Mouse (Mus musculus): ENCODE results near the gene Pcf11. TPM values are rescaled to one million over a fixed set of nuclear protein-coding genes. Genes with fewer than 3 reads are reported as not detected.

The Pcf11 gene
- polyA plus RNA-seq, 1 experiment from 2014 or later, result 27.3 TPM

DNA sequence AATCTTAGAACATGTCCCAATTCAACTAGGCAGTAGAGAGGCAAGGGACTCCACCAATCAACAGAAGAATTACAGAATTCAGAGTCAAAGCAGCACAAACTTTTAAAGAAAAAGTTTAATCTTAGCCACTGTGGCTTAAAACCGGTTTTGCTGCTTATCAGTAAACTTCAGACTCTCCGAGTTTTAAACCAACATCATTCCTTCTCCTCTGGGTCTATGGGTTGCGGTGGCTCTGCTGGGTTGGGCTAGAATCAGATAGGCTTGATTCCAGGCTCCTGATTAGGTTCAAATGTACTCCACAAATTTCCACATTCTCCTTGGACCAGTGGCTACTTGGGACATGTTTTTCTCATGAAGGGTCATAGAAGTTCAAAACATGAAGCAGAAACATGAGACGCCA is 7.6 kb upstream of the Pcf11 start:
- no peak overlapping the region for H3K9ac ChIP-seq
- no peak for ATAC-seq (ENCODE audit: low FRiP score, low read depth)
- H3K4me2 ChIP-seq (replicated peaks), result no peak overlapping the region
- no peak overlapping the region for H3K27ac ChIP-seq
- H3K27me3 ChIP-seq (replicated peaks), result no peaks in the 10 kb centered on the region
- H3K4me3 ChIP-seq, result no peak overlapping the region
- no peaks in the 10 kb centered on the region for H3K36me3 ChIP-seq
- 83% methylated on average over 4 of the region's 4 CpGs for WGBS
- no peaks in the 10 kb centered on the region for H3K4me1 ChIP-seq
- H3K9me3 ChIP-seq, result no peaks in the 10 kb centered on the region

DNA sequence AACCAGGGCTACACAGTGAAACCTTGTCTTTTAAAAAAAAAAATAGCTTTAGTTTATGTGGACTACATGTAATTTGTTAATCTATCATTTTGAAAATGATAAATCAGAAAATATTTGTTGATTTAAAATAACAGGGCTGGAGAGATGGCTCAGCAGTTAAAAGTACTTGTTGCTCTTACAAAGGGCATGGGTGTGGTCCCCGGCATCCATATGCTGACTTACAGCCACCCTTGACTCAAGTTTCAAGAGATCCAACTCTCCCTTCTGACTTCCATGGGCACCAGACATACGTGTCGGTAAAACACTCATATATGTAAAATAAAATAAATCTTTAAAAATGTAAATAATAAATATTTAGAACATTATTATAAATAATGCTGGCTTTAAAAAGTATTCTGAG is 5.4 kb upstream of the Pcf11 start:
- Histone ChIP-seq H3K9ac (no peak overlapping the region), H3K4me1 (no peaks in the 10 kb centered on the region; the same call in 1 of the 2 replicates), H3K9me3 (no peaks in the 10 kb centered on the region), H3K36me3 (no peaks in the 10 kb centered on the region), H3K27ac (no peak overlapping the region), H3K4me3 (no peak overlapping the region), H3K27me3 (replicated peaks) (no peaks in the 10 kb centered on the region), H3K4me2 (replicated peaks) (no peak overlapping the region)
- no peak for ATAC-seq (ENCODE audit: low FRiP score, low read depth)
- WGBS, result 88% methylated on average over 3 of the region's 3 CpGs

DNA sequence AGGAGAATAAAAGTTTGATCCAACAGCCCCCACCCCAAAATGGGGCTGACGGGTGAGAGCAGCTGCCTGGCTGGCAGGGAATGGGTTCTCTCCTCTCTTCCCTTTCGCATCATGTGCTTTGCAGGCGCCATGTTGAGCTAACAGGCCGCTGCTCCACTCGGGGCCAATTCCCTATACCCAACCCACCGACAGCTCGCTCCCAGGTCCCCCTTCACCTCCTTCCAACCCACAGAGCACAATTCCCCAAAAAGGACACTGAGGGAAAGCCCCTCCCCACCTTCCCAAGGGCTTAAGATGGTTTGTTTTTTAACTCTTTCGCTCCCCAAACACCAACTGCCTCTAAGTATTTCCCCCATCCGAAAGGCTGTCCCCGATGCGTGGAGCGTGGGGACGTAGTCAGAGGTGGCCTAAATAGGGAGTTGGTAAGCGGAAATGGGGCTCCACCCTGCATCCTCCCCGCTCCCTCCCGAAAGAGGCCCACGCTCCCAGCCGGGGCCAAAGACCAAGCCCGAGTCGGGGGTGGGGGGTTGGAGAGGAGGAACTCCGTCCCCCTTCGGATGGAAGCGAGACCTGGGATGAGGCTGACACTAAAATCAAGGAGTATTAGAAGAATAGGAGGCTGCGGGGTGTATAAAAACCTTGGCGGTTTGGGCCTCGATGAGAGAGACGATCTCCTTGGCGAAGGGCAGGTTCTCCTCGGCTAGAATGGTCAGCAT is 785 bp downstream of the Pcf11 start:
- peaks cover 14% of the 10 kb centered on the region for H3K4me1 ChIP-seq
- WGBS, result under 1% methylated on average over 29 of the region's 29 CpGs
- peak; percentile 13 for ATAC-seq (ENCODE audit: low FRiP score, low read depth)
- H3K4me3 ChIP-seq, result peak overlapping the region; percentile 84
- 0 out of 2 replicates have a peak, but pooled peaks cover 6% of the 10 kb centered on the region for H3K36me3 ChIP-seq
- peak overlapping the region; percentile 90 for H3K9ac ChIP-seq
- no peaks in the 10 kb centered on the region for H3K27me3 ChIP-seq (replicated peaks)
- peak overlapping the region; percentile 91 for H3K27ac ChIP-seq
- peak overlapping the region; percentile 83 for H3K4me2 ChIP-seq (replicated peaks)
- no peaks in the 10 kb centered on the region for H3K9me3 ChIP-seq

DNA sequence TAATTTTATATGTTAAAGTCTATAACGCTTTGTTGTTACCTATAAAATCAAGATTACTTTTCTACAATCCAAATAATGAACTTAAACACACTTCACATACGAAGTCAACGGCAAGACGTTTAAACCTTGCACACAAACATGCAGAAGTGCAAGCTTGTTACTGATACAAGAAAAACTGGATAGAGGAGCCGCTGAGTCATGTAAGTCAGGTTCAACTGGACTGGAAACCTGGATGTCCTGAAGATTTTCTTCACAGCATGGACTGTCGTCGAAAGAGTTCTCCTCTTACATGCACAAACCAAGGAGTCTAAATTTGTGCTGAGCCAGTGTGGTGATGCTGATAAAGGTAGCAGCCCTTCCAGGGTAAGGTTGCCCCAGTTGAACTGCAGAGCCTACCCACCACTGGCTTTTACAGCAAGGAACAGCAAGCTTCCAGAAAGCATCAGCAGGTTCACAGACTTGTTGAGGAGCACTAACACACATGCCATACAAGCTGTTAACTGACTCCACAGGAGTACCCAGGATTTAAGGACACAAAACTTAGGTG is 3.4 kb downstream of the Pcf11 start:
- H3K4me3 ChIP-seq, result no peak overlapping the region
- 92% methylated on average over 7 of the region's 7 CpGs for WGBS
- no peak overlapping the region for H3K9ac ChIP-seq
- H3K4me1 ChIP-seq, result peaks cover 14% of the 10 kb centered on the region
- ATAC-seq (ENCODE audit: low FRiP score, low read depth), result no peak
- no peaks in the 10 kb centered on the region for H3K9me3 ChIP-seq
- H3K27me3 ChIP-seq (replicated peaks), result no peaks in the 10 kb centered on the region
- peaks cover 16% of the 10 kb centered on the region for H3K36me3 ChIP-seq
- H3K27ac ChIP-seq, result no peak overlapping the region
- peak overlapping the region; percentile 83 for H3K4me2 ChIP-seq (replicated peaks)

DNA sequence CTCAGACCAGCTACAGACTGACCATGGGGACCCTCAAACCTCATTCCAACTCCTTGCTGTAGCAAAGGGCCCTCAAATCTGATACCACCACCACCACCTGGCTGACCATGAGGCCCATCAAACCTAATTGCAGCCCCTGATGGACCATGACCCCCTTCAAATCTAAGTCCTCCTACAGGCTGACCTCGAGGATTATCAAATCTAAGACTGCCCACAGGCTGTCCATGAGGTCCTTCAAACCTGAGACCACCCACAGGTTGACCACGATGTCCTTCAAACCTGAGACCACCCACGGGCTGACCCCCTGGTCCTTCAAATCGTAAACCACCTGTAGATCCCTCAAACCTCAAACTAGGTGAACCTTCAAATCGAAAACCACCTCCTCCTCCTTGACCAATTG is 11.7 kb downstream of the Pcf11 start:
- Histone ChIP-seq H3K9ac (no peak overlapping the region), H3K9me3 (no peaks in the 10 kb centered on the region), H3K36me3 (peaks cover 57% of the 10 kb centered on the region), H3K27me3 (replicated peaks) (no peaks in the 10 kb centered on the region), H3K27ac (no peak overlapping the region), H3K4me1 (no peaks in the 10 kb centered on the region), H3K4me2 (replicated peaks) (no peak overlapping the region), H3K4me3 (no peak overlapping the region)
- 93% methylated on average over 5 of the region's 5 CpGs for WGBS
- ATAC-seq (ENCODE audit: low FRiP score, low read depth), result no peak

DNA sequence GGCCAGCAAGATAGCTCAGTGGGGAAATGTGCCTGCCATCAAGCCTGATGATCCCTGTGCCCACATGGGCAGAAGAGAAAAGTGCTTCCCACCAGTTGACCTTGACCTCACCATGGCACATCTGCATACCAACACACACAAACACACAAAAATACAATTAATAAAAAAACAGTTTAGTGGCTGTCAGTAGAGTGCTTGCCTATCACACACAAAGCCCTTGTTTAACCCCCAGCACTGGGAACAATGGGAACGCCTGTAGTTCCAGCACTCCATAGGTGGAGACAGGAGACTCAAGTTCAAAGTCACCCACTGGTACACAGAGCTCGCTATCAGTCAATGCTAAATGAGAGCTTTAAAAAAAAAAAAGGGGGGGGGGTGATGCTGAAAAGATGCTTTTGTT is 13.3 kb downstream of the Pcf11 start:
- ATAC-seq (ENCODE audit: low FRiP score, low read depth), result no peak
- H3K36me3 ChIP-seq, result peaks cover 49% of the 10 kb centered on the region

DNA sequence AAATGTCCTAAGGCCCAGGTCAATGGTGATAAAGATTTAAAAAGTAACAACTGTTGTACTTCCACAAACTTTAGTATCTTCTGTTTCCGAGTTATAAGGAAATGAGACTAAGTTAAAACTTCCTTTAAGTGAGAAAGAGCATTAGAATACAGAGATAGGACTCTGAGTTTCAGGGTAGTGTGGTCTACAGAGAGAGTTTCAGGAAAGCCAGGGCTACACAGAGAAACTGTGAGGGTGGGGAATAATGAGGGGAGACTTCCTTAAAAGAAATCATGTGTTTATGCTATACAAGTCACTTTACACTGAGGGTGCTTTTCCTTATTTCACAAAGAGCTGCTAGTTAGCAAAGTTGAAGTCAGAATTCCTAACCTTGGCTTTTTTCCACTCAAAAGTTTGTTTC is 16.4 kb downstream of the Pcf11 start:
- Histone ChIP-seq H3K27ac (no peak overlapping the region), H3K9ac (no peak overlapping the region), H3K4me1 (no peaks in the 10 kb centered on the region), H3K27me3 (replicated peaks) (no peaks in the 10 kb centered on the region), H3K9me3 (no peaks in the 10 kb centered on the region), H3K36me3 (peaks cover 27% of the 10 kb centered on the region), H3K4me2 (replicated peaks) (no peak overlapping the region), H3K4me3 (no peak overlapping the region)
- ATAC-seq (ENCODE audit: low FRiP score, low read depth), result no peak
- 92% methylated on average over 1 of the region's 1 CpGs for WGBS

More for the DNA sequence above, 13.3 kb downstream of the Pcf11 start:
- no peak overlapping the region for H3K27ac ChIP-seq
- no peaks in the 10 kb centered on the region for H3K9me3 ChIP-seq
- no peaks in the 10 kb centered on the region for H3K4me1 ChIP-seq
- H3K9ac ChIP-seq, result no peak overlapping the region
- H3K4me3 ChIP-seq, result no peak overlapping the region
- H3K27me3 ChIP-seq (replicated peaks), result no peaks in the 10 kb centered on the region
- H3K4me2 ChIP-seq (replicated peaks), result no peak overlapping the region
- 84% methylated on average over 2 of the region's 2 CpGs for WGBS

DNA sequence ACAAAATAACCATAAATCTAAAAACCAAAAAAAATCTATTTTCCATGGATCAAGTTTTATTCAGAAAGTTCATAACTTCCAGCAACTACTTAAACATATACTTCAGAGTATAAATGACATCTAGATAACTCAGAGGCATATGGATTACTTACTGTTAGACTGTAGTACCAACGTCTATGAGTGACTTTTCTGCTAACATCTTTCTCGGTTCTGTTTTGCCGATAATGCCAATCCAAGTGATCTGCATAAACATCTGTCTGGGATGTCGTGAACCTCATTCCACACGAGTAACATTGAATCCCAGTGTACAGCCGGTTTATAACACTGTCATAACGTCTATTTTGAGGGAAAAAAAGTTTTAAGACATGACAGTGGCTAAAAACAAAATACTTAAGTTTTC is 21.9 kb downstream of the Pcf11 start:
- WGBS, result 90% methylated on average over 7 of the region's 7 CpGs
- Histone ChIP-seq H3K9ac (no peak overlapping the region), H3K4me1 (no peaks in the 10 kb centered on the region), H3K4me2 (replicated peaks) (no peak overlapping the region), H3K9me3 (no peaks in the 10 kb centered on the region), H3K36me3 (peaks cover 23% of the 10 kb centered on the region; the same call in 1 of the 2 replicates), H3K27me3 (replicated peaks) (no peaks in the 10 kb centered on the region), H3K27ac (no peak overlapping the region), H3K4me3 (no peak overlapping the region)
- ATAC-seq (ENCODE audit: low FRiP score, low read depth), result no peak

DNA sequence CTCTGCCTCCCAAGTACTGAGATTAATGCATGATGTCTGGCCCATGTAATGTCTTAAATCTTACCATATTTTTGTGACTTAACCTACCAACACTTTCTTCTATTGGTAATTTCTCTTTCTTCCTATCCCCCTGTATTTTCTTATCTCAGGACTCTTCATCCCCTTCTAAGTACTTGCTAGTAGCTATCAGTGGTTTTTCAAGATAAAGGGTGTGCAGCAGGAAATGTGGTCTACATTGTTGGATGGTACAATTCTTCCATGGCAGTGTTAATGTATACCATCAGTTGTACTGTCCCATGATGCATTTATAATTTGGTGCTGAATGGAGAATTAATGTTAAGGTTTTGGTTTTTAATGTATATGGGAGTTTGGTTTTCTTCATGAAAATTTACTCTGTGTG is 27.4 kb downstream of the Pcf11 start:
- Histone ChIP-seq H3K4me3 (no peak overlapping the region), H3K4me2 (replicated peaks) (no peak overlapping the region), H3K9ac (no peak overlapping the region), H3K9me3 (no peaks in the 10 kb centered on the region), H3K27ac (no peak overlapping the region), H3K4me1 (peaks cover 6% of the 10 kb centered on the region; the same call in 1 of the 2 replicates), H3K36me3 (peaks cover 26% of the 10 kb centered on the region; the same call in 1 of the 2 replicates), H3K27me3 (replicated peaks) (no peaks in the 10 kb centered on the region)
- no peak for ATAC-seq (ENCODE audit: low FRiP score, low read depth)

DNA sequence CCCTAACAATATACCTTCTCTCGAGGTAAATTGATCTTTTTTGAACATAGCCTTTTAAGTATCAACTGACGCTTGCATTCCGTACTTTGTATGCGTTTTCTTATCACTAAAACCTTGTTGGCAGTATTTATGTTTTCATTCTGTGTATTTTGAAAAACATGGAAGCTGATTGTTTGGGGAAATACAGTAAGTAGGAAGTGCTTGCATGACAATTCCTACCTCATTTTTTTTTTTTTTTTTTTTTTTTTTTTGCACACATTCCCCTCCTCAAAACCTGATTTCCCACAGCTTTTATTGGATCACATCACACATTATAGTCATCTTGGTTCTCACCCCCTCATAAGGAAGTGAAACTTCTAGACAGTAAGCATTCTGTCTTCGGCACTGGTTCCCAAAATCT is 31.7 kb downstream of the Pcf11 start:
- Histone ChIP-seq H3K9ac (no peak overlapping the region), H3K27ac (no peak overlapping the region), H3K4me3 (no peak overlapping the region), H3K9me3 (no peaks in the 10 kb centered on the region), H3K36me3 (peaks cover 10% of the 10 kb centered on the region; the same call in 1 of the 2 replicates), H3K4me2 (replicated peaks) (peak overlapping the region; percentile 96), H3K27me3 (replicated peaks) (no peaks in the 10 kb centered on the region), H3K4me1 (peaks cover 13% of the 10 kb centered on the region)
- WGBS, result 93% methylated on average over 5 of the region's 5 CpGs
- ATAC-seq (ENCODE audit: low FRiP score, low read depth), result no peak

DNA sequence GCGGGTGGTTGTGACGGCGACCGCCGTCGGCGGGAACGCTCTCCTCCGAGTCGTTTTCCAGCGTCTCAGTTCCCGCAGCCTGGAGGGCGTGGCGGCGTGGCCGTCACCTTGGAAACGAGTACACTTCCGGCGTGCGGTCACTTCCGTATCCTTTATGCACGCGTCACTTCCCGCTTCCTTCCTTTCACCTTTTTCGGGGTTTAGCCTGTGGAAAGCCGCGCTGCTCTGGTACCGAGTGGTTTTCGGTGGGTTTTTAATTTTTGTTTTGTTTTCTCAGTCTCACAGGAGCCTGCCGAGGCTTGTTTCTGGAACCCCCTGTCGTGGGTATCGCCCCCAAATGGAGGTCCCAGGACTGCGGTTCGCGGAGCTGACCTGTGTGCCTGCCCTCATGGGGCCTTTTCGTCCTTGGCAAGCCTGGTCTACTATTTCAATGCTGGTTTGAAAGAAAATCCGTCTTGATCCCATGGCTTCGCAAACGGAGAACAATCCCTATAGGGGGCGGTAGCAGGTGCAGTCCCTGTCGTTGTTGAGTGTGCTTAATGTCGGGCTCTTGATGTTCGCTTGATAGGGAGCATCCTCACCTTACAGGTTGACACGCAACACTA is 32.6 kb downstream of the Pcf11 start, which contains the start of gene Ankrd42:
TSS of gene Ankrd42 (minus strand) at position 122 of the 605 bp plus-strand sequence.
- WGBS, result under 1% methylated on average over 44 of the region's 44 CpGs
- no peaks in the 10 kb centered on the region for H3K27me3 ChIP-seq (replicated peaks)
- peak within 1 kb of the TSS; percentile 77 for H3K4me3 ChIP-seq
- H3K4me2 ChIP-seq (replicated peaks), result peak within 1 kb of the TSS; percentile 96
- H3K27ac ChIP-seq, result peak within 1 kb of the TSS; percentile 47; the same call in 1 of the 2 replicates
- H3K9ac ChIP-seq, result peak within 1 kb of the TSS; percentile 79
- peaks cover 13% of the 10 kb centered on the region for H3K4me1 ChIP-seq
- H3K9me3 ChIP-seq, result no peaks in the 10 kb centered on the region
- peaks cover 8% of the 10 kb centered on the region; the same call in 1 of the 2 replicates for H3K36me3 ChIP-seq
- peak; percentile 99 for ATAC-seq (ENCODE audit: low FRiP score, low read depth)

DNA sequence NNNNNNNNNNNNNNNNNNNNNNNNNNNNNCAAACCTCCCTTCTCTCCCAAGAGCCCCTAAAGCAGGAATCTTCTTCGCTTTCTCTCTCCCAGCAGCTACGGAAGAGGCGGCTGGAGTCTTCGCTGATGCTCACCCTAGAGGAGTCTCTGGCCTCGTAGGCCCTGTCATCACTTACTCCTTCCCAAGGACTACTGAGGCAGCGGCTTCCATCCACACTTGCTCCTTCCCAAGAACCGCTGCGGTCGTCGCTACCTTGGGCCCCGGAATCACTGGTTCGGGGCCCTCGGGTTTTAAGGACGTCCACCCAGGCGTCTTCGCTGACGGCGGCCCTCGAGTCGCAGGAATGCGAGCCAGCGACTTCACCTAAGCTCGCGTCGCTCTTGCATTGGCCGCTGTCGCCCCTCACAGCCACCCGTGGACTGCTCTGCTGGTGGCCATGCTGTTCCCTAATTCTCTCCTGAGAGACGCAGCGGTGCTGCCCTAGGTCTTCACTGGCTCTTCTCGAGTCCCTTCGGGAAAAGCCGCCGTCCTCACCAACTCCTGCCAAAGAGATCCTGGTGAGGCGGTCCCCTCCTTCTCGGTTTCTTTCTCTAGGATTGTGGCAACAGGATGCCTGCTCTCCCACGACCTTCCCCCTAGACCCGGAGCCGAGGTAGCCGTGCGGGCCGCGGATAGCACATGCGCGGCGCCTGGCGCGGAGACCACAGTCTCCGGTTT is 33.3 kb downstream of the Pcf11 start:
- Histone ChIP-seq H3K4me1 (peaks cover 13% of the 10 kb centered on the region), H3K9me3 (no peaks in the 10 kb centered on the region), H3K9ac (peak overlapping the region; percentile 69), H3K4me3 (peak overlapping the region; percentile 77), H3K4me2 (replicated peaks) (peak overlapping the region; percentile 96), H3K27ac (no peak overlapping the region), H3K27me3 (replicated peaks) (no peaks in the 10 kb centered on the region), H3K36me3 (peaks cover 8% of the 10 kb centered on the region; the same call in 1 of the 2 replicates)
- peak; percentile 75 for ATAC-seq (ENCODE audit: low FRiP score, low read depth)
- 1% methylated on average over 49 of the region's 49 CpGs for WGBS
